Mouse (Mus musculus) heart, postnatal 25 days (tissue): ENCODE results near the gene Arhgdia. TPM values are rescaled to one million over a fixed set of nuclear protein-coding genes. Genes with fewer than 3 reads are reported as not detected.
"Not testable (repeated sequence)": the region's sequence is repeated elsewhere in the genome, so short reads cannot be mapped to it uniquely, and the experiment has no call there.

ENCODE experiments used
- DNase-seq: peaks from one replicate; pipeline ENCODE4 v3.0.0; 2022; ENCODE audit warnings: low spot score
- intact Hi-C: fragments of 180-260 bp; cut with DNase I; formaldehyde crosslinking; loops from one replicate; pipeline ENCODE4 v1.15.1; 2025
- total RNA-seq, 2 experiments: library from RNA; stranded (reverse); gene quantifications; 2 replicates each; pipeline ENCODE4 v1.2.3; 2021

Arhgdia gene
- total RNA-seq, 2 experiments from 2014 or later: 142 to 158 TPM

GRCm38 (mm10) chr11:120565114-120565513 is 16.3 kb downstream of the Arhgdia start:
- no peak for DNase-seq
- intact Hi-C loops: no loop called here

DNA sequence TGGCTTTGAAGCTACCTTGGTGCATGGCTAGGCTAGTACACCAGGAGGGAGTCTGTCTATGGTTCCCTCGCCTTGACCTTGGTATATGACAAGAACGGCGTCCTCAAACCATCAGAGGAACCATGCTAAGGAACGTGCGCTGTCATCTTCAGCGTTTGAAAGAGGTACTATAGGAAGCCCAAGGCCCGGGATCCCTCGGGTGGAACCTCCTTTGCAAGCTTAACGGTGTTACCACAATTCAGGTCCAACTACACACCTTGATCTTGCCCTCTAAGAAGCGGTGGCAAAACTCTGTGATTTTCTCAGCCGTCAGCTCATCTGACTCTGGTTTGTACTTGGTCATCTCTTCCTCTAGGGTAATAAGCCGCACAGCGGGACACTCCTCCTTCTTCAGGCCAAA is 18.5 kb downstream of the Arhgdia start:
- no peak for DNase-seq
- intact Hi-C loops: no loop called here

- no peak for DNase-seq
- intact Hi-C loops: no loop called here
Measured at GRCm38 (mm10) chr11:120560952-120561728, 20.3 kb downstream of the Arhgdia start.

DNA sequence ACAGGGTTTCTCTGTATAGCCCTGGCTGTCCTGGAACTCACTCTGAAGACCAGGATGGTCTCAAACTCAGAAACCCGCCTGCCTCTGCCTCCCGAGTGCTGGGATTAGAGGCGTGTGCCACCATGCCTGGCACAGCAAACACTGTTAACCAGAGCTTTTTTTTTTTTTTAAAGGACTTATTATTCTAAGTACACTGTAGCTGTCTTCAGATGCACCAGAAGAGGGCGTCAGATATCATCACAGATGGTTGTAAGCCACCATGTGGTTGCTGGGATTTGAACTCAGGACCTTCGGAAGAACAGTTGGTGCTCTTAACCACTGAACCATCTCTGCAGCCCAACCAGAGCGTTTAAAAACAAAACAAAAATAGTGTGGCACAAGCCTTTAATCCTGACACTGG is 22.6 kb downstream of the Arhgdia start:
- intact Hi-C loops, DNase-seq: not testable (repeated sequence)

GRCm38 (mm10) chr11:120555260-120555659 is 26.2 kb downstream of the Arhgdia start:
- DNase-seq: no peak
- intact Hi-C loops: no loop called here

DNA sequence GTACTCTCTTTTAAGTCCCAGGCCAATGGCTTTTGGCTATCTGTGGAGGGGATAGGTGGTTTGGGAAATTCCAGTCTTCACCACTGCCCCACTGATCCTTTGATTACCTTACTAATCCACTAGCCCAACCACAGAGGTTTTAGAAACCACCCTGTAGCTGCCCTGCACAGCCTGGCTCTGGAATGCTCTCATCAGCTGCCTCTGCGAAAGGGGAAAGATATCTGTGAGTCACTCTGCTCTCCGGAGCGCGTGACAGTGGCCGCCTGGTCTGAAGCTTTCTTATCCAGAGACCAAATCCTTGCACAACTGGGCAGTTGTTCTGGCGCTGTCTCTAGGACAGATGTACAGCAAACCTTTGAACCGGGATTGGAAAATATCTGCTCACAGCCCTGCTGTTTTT is 26.6 kb downstream of the Arhgdia start:
- no peak for DNase-seq
- intact Hi-C loops: no loop called here

GRCm38 (mm10) chr11:120552736-120553135 is 28.7 kb downstream of the Arhgdia start:
- DNase-seq: no peak
- intact Hi-C loops: no loop called here

- no peak for DNase-seq
- intact Hi-C loops: no loop called here
Measured at GRCm38 (mm10) chr11:120550810-120551440, 30.5 kb downstream of the Arhgdia start, which contains the start of gene Ppp1r27. Gene Ppp1r27 (minus strand): TSS chr11:120551132.

GRCm38 (mm10) chr11:120549986-120550809 is 31.2 kb downstream of the Arhgdia start:
- no peak for DNase-seq
- intact Hi-C loops: loop anchor here (1.0 kb wide), 1 partner anchor 22 kb away; no protein-coding TSS in a partner anchor

DNA sequence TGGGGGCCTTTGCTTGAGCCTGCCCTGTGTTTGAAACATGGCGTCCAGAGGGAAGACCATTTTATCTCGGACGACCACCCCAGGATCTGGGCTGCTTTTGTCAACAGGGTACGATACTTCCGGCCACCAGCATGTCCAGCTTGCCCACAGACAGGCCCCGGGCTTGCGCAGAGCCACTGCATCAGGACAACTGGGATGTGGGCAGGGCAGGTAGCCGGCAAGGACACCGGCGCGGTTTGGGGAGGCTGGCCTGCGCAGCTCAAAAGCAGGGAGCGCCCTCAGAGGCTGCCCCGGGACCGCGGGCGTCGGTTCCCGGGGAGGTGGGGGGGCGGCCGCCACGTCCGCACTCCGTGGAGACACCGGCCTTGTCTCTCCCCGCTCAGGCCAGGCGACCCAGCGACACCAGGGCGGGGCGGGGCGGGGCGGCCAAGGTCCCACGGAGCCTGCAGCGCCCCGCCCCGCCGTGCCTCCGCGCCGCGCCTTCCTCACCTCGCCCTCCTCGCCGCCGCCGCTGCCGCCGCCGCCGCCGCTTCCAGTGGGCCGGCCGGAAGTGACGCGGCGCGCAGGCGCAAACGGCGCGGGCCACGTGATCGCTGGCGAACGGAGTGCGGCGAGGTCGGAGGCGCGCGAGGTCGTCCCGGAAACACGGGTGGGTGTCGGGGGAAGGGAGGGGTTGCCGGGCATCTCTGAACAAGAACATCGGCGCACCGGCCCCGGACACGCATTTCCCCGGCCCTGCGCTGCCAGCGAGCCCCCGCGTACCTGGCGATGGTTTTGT is 32.1 kb downstream of the Arhgdia start, which contains the start of gene Mcrip1:
Gene Mcrip1 (minus strand): TSS at position 560 of the 778 bp plus-strand sequence.
- intact Hi-C loops: loop anchor here (1.0 kb wide), 1 partner anchor 23 kb away; no protein-coding TSS in a partner anchor
- DNase-seq: peak; percentile 90

GRCm38 (mm10) chr11:120548786-120549167 is 32.6 kb downstream of the Arhgdia start:
- intact Hi-C loops: loop anchor here (1.0 kb wide), 1 partner anchor 24 kb away; no protein-coding TSS in a partner anchor
- no peak for DNase-seq

GRCm38 (mm10) chr11:120548214-120548613 is 33.2 kb downstream of the Arhgdia start:
- DNase-seq: no peak
- intact Hi-C loops: no loop called here

- DNase-seq: no peak
- intact Hi-C loops: no loop called here
Measured at GRCm38 (mm10) chr11:120547469-120547868, 34.0 kb downstream of the Arhgdia start.

DNA sequence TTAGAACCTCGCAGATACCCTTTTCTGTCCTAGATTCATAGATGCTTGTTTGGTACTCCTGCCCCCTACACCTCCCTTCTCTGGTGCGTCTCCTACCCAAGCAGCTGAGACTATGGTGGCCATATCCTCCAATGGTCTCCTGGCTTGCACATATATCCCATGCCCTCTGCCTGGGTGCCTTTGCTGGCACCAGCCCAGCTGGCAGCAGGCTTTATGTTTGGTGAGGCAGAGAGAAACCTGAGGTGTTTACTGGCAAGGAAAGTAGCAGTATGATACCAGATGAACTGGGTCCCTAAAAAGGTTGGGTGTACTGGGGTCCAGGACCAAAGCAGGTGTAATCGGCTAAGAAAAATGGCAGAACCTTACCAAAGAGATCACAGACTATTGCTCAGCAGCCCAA is 35.5 kb downstream of the Arhgdia start:
- DNase-seq: no peak
- intact Hi-C loops: no loop called here

DNA sequence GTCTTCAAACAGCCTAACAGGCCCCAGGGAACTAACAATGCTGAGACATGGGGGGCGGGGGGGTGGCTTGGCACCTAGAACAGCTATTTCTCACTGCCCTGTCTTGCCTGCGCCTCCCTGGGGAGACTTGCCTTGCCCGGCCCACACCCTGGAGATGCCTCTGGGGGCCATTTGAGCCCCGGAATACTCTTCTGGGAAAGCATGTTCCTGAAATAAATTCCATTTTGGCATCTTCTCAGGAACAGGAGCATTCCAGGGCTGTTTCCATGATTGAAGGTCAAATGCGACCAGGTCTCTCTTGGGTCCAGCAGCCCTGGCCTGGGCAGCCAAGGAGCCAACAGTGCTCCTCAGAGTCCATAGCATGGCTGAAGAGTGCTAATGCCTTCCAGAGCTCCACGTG is 39.0 kb downstream of the Arhgdia start:
- no peak for DNase-seq
- intact Hi-C loops: no loop called here

DNA sequence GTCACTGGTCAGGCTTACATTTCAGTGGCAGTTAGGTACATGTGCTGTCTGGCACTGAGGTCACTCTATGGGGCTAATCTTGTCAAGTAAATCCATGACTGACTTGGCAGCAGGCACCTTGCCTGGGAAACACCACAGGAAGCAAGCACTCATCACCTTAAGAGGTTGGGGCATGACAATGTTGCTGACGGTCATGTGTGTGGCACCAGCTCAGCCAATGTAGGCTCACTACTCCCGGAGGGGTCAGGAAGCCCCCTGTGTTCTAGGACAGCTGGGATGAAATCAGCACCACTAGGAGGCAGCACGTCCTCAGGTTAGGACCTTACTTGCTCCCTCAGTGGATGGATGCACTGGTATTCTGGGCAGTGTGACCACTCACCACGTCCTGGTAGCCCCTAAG is 39.5 kb downstream of the Arhgdia start:
- intact Hi-C loops: no loop called here
- no peak for DNase-seq

DNA sequence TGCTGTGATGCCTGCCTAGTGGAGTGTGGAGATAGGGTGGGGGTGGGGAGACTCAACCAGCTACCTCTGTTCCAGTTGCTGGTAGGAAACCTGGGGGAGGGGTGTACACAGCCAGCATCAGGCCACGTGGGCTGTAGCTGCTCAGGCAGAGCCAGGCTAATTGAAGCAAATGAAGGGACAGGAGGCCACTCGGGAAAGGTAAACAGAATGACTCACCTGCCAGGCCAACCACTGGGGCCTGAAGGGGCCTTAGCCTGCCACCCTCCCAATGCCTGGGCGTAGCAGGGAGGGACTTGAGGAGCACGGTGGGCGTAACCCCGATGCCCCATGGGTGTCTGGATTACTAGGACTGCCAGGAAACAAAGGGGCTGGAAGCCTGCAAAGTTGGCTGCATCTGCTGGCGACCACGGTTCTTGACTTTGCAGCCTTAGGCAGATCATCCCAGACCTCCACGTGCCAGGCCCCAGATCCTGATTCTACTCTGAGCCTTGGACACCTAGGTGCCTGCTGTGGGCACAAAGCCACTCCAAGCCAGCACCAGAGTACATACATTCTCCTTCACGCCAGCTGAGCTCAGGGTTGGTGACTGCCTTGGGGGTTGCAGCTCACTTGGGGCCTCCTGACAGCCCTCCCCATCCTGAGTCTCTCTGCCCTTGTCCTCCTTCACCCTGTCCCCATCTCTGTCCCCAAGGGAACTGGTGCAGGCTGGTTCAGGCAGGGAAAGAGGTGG is 42.0 kb downstream of the Arhgdia start:
- no peak for DNase-seq
- intact Hi-C loops: no loop called here

- intact Hi-C loops: loop anchor here (1.0 kb wide), 1 partner anchor 18 kb away; no protein-coding TSS in a partner anchor
- no peak for DNase-seq
Measured at GRCm38 (mm10) chr11:120538955-120539284, 42.5 kb downstream of the Arhgdia start.

GRCm38 (mm10) chr11:120538485-120538884 is 42.9 kb downstream of the Arhgdia start:
- DNase-seq: peak; percentile 49
- intact Hi-C loops: loop anchor here (1.0 kb wide), 1 partner anchor 17 kb away; no protein-coding TSS in a partner anchor
